Mouse (Mus musculus): ENCODE measurements around the gene Afmid. TPM values are rescaled to one million over a fixed set of nuclear protein-coding genes. Genes with fewer than 3 reads are reported as not detected.

Gene Afmid
- total and polyA plus RNA-seq, 3 experiments: 5.0 to 7.5 (median 7.3) TPM

DNA sequence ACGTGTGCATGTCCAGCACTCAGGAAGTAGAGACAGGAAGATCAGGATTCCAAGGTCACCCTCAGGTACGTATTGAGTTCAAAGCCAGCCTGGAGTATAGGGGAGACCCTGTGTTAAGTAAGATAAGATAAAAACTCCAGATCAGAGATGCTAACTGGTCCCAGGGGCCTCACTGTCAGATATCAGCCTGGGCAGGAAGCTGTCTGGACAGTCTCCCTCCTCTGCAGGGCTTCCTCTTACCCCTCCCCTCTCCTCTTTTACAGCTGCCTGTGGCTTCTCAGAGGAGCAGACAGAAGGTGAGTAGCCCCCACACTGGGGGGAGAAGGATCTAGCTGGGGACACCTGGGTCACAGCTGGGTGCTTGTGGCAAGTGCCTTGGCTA is 27.6 kb upstream of the Afmid start (continued):
- TF ChIP-seq EP300 (IDR thresholded peaks at IDR 0.05; ENCODE audit: low read length) (peak; percentile 86), POLR2A (IDR thresholded peaks at IDR 0.05; ENCODE audit: low read depth, low read length) (no peak), MXI1 (IDR thresholded peaks at IDR 0.05; ENCODE audit: low read depth, low read length) (peak; percentile 38; the same call in 1 of the 2 replicates), ETS1 (conservative IDR thresholded peaks at IDR 0.05; ENCODE audit: low read depth, low read length) (peak; percentile 91), TCF12 (IDR thresholded peaks at IDR 0.05; ENCODE audit: low read depth, low read length) (peak; percentile 99), JUND (conservative IDR thresholded peaks at IDR 0.05; ENCODE audit: low read depth, low read length) (no peak), ZKSCAN1 (IDR thresholded peaks at IDR 0.05; ENCODE audit: borderline replicate concordance, low read depth, low read length) (no peak), GABPA (IDR thresholded peaks at IDR 0.05; ENCODE audit: insufficient replicate concordance, low read depth, low read length) (no peak), MAX (IDR thresholded peaks at IDR 0.05; ENCODE audit: low read length) (peak; percentile 45; the same call in 1 of the 2 replicates), IRF4 (IDR thresholded peaks at IDR 0.05; ENCODE audit: low read depth, low read length) (0 out of 2 replicates have a peak, but pooled peaks have one; percentile 51), MYC (IDR thresholded peaks at IDR 0.05; ENCODE audit: low read depth, low read length) (peak; percentile 55; the same call in 1 of the 2 replicates), MAZ (IDR thresholded peaks at IDR 0.05; ENCODE audit: low read depth, low read length) (peak; percentile 100), CHD2 (IDR thresholded peaks at IDR 0.05; ENCODE audit: low read length) (peak; percentile 82)

DNA sequence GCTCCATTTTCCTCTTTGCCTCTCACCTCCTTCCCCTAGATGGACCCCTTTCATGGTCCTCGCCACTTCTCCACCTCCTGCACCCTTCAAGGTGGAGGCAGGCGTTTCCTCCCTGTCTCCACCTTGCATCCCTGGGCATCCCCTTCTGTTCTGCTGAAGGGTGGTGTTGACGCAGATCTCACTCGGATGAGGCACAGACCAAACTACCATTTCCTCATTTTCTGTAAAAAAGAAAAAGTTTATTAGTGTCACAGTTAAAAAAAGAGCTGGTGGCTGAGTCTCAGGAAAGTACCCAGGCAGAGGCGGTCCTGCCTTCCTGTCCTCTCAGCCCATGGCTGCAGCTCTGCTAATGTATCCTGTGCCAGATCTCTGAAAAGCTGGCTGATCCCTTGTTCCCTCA is 26.6 kb upstream of the Afmid start:
- H3K27me3 ChIP-seq (replicated peaks): no peaks in the 10 kb centered on the region
- peak overlapping the region; percentile 86 for H3K27ac ChIP-seq (ENCODE audit: insufficient read depth, low read depth)
- peak overlapping the region in 1 of 3 experiments; percentile 30 for H3K4me3 ChIP-seq (replicated peaks in 1 of 3; ENCODE audit: low read depth in 2 of 3, low read length in 2 of 3, poor library complexity in 1 of 3)
- peak overlapping the region; percentile 33; the same call in 1 of the 2 replicates for H3K4me2 ChIP-seq (ENCODE audit: insufficient read depth, low read depth, poor library complexity, severe bottlenecking)
- in situ Hi-C loops (cut with MboI; ENCODE audit: low pct_ligation_motif_present, low pct_unique_long_range_greater_than_20kb, low sequenced_read_pairs): loop anchor here (5.0 kb wide), 1 partner anchor 412 kb away; no protein-coding TSS in a partner anchor
- peak overlapping the region; percentile 6; the same call in 1 of the 2 replicates for H3K9ac ChIP-seq (ENCODE audit: insufficient read depth, low read depth)
- peaks cover 49 to 93% of the 10 kb centered on the region in 2 experiments for H3K4me1 ChIP-seq (ENCODE audit: control insufficient read depth in 1 of 2, insufficient read depth in 2 of 2)
- no peaks in the 10 kb centered on the region for H3K9me3 ChIP-seq (replicated peaks; ENCODE audit: low read length)
- peaks cover 0 to 14% of the 10 kb centered on the region in 2 experiments for H3K36me3 ChIP-seq (replicated peaks in 1 of 2; ENCODE audit: control insufficient read depth in 1 of 2, insufficient read depth in 1 of 2, low read length in 1 of 2)
- H3K79me2 ChIP-seq (replicated peaks; ENCODE audit: control insufficient read depth, extremely low read depth, insufficient read depth, poor library complexity, severe bottlenecking): no peaks in the 10 kb centered on the region
- dilution Hi-C loops (cut with MboI; ENCODE audit: extremely low pct_ligation_motif_present, extremely low pct_unique_long_range_greater_than_20kb, low sequenced_read_pairs): no loop called here
- DNase-seq (ENCODE audit: extremely low read depth): peak; percentile 87
- TF ChIP-seq MYC (IDR thresholded peaks at IDR 0.05; ENCODE audit: low read depth, low read length) (0 out of 2 replicates have a peak, but pooled peaks have one; percentile 51), UBTF (IDR thresholded peaks at IDR 0.05; ENCODE audit: low read depth, low read length) (peak; percentile 73; the same call in 1 of the 2 replicates), ETS1 (conservative IDR thresholded peaks at IDR 0.05; ENCODE audit: low read depth, low read length) (peak; percentile 92), E2F4 (IDR thresholded peaks at IDR 0.05; ENCODE audit: insufficient replicate concordance, low read depth, low read length) (no peak), CHD1 (IDR thresholded peaks at IDR 0.05; ENCODE audit: low read depth, low read length) (0 out of 2 replicates have a peak, but pooled peaks have one; percentile 71), ZNF384 (IDR thresholded peaks at IDR 0.05; ENCODE audit: low read depth, low read length) (peak; percentile 93), RCOR1 (conservative IDR thresholded peaks at IDR 0.05; ENCODE audit: low read depth, low read length) (peak; percentile 81), MAFK (IDR thresholded peaks at IDR 0.05; ENCODE audit: insufficient replicate concordance, low read length) (no peak), USF2 (conservative IDR thresholded peaks at IDR 0.05; ENCODE audit: low read depth, low read length) (no peak), JUN (IDR thresholded peaks at IDR 0.05; ENCODE audit: insufficient read depth, low read depth, low read length) (peak; percentile 50; the same call in 1 of the 2 replicates), KAT2A (IDR thresholded peaks at IDR 0.05; ENCODE audit: insufficient replicate concordance, low read length) (no peak), SMC3 (IDR thresholded peaks at IDR 0.05; ENCODE audit: low read depth, low read length) (peak; percentile 16; the same call in 1 of the 2 replicates), MAX (IDR thresholded peaks at IDR 0.05; ENCODE audit: low read length) (peak; percentile 15; the same call in 1 of the 2 replicates), POLR2A (IDR thresholded peaks at IDR 0.05; ENCODE audit: low read depth, low read length) (peak; percentile 49; the same call in 1 of the 2 replicates), MEF2A (IDR thresholded peaks at IDR 0.05; ENCODE audit: borderline replicate concordance, low read depth, low read length) (peak; percentile 98), POLR2AphosphoS2 (IDR thresholded peaks at IDR 0.05; ENCODE audit: low read depth, low read length) (no peak), SIN3A (IDR thresholded peaks at IDR 0.05; ENCODE audit: low read length) (peak; percentile 84), TCF12 (IDR thresholded peaks at IDR 0.05; ENCODE audit: low read depth, low read length) (peak; percentile 99), NRF1 (IDR thresholded peaks at IDR 0.05; ENCODE audit: low read depth, low read length) (no peak), EP300 (IDR thresholded peaks at IDR 0.05; ENCODE audit: low read length) (peak; percentile 97), CHD2 (IDR thresholded peaks at IDR 0.05; ENCODE audit: low read length) (peak; percentile 84), ZMIZ1 (IDR thresholded peaks at IDR 0.05; ENCODE audit: low read depth, low read length) (0 out of 2 replicates have a peak, but pooled peaks have one; percentile 42), CTCF (conservative IDR thresholded peaks at IDR 0.05 in 1 of 2, IDR thresholded peaks at IDR 0.05 in 1 of 2; ENCODE audit: low read depth in 2 of 2, low read length in 2 of 2) (peak in 1 of 2 experiments; percentile 24; a peak in 2 of 4 replicates), ZC3H11A (IDR thresholded peaks at IDR 0.05; ENCODE audit: low read depth, low read length) (no peak), TBP (conservative IDR thresholded peaks at IDR 0.05; ENCODE audit: low read depth, low read length) (peak; percentile 79), BHLHE40 (IDR thresholded peaks at IDR 0.05; ENCODE audit: low read depth, low read length) (peak; percentile 88), ELF1 (IDR thresholded peaks at IDR 0.05; ENCODE audit: low read depth, low read length) (peak; percentile 70), JUND (conservative IDR thresholded peaks at IDR 0.05; ENCODE audit: low read depth, low read length) (no peak), ZKSCAN1 (IDR thresholded peaks at IDR 0.05; ENCODE audit: borderline replicate concordance, low read depth, low read length) (no peak), MAZ (IDR thresholded peaks at IDR 0.05; ENCODE audit: low read depth, low read length) (peak; percentile 96), HCFC1 (IDR thresholded peaks at IDR 0.05; ENCODE audit: low read depth, low read length) (no peak), GABPA (IDR thresholded peaks at IDR 0.05; ENCODE audit: insufficient replicate concordance, low read depth, low read length) (no peak)
